Mouse (Mus musculus) small intestine, adult 2 months (tissue): Measurements from ENCODE around the gene Sgca.

ENCODE experiments used
- CTCF ChIP-seq: fragments of 200-500 bp; IDR thresholded peaks from 2 replicates; pipeline ENCODE4 v1.5.1; 2012; ENCODE audit warnings: low read depth, mild to moderate bottlenecking, control low read depth, inconsistent platforms, low read length, moderate library complexity, mixed read lengths; ENCODE audit not compliant: insufficient replicate concordance, insufficient read length; ENCODE audit errors: extremely low read depth
- POLR2A ChIP-seq: fragments of 200-500 bp; IDR thresholded peaks from 2 replicates; pipeline ENCODE4 v1.6.1; 2012; ENCODE audit warnings: low read depth, mild to moderate bottlenecking, control low read depth, inconsistent platforms, low read length, moderate library complexity

DNA sequence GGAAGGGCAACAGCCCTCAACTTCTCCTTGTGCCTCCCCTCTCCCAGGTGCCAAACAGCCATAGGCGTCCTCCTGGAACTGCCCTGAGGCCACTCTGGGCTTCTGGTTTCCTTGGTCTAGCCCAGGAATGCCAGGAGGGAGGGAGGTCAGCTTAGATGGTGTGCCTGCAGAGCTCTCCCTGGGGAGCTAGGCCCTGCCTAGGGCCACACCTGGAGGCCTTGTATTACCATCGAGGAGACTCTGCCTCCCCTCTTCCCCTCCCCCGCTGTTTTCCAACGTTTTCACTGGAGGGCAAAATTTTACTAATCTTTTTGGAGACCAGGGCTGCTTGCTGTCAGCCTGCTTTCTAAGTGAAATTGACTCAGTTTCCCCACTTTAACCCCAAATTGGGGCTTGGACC lies 29.9 kb upstream of the Sgca start:
- TF ChIP-seq CTCF: no peak
- TF ChIP-seq POLR2A: no peak
